Mouse (Mus musculus): ENCODE data around the gene Hexim1. TPM values are rescaled to one million over a fixed set of nuclear protein-coding genes. Genes with fewer than 3 reads are reported as not detected.

Gene Hexim1
- polyA plus RNA-seq, 3 experiments from 2014 or later: 3.0 to 3.7 (median 3.5) TPM

DNA sequence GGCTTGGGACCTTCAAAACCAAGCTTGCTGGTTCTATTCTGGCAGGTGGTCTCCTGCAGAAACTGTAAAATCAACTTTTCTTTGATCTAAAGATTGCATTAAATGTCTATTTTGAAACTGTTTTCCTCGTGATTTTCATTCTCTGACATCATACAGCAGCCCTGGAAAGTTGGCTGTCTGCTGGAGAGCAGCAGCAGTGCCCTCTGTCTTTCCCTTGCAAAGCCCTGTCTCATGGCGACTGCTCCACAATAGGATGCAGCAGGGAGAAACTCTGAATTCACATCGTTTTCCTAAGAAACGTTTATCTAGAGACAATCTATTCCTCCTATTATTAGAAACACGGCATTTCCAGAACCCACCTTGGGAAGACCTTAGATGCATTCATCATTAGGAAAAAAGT lies 3.6 kb downstream of the Hexim1 start:
- ATAC-seq: no peak

DNA sequence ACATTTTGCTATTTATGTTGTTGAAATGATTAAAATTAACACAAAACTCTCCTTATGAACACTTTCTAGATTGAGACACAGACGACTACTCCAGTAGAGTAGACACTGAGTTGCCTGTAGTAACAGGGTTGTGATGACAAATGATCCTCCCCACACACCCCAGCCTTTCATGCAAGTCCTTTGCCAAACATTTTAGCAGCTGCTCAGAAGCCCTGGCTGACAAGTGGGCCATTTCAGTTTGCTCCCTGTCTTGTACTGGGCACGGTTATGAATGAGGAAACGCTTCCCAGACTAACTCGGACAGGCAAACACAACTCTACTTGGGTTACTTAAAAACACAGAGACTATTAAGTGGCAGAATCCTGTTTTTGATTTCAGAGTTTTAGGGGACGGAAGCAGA lies 4.3 kb downstream of the Hexim1 start:
- ATAC-seq: no peak

DNA sequence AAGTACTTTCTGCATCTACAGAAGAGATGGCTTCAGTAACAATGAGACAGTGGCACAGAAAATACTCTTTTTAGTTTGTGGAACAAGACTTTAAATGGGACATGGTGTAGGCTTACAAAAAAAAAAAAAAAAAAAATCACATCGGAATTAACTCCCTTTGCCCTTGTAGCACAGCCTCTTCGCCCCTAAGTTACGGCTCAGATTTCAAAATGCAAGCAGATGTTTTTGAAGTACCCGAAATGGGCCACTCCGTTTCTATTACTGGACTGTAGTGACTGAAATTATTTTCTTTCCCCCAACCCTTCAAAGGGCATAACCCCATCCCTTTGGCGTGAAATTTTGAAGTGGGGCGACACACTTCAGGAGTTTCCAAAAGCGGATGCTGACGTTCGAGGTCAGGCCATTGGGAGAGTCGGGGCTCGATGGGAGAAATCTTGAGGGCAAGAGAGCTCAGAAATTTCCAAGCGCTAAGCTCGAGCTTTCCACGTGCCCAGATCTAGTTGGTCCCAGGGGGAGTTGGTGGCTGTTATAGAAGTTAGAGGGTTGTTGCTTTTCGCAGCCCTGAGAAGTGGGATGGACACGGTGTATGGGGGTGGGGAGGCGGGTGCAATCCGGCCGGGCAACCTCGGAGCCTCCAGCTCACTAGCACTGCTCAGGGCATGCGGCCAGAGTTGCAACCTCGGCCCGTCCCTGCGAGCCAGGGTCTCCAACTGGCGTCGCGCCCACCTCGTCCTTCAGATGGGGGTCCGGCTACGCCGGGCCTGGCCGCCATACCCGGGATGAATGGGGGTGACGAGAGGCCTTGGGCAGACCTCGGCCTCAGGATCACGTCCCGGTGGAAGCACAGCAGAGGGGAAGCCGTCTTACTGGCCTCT lies 15.9 kb downstream of the Hexim1 start, which contains the start of gene Hexim2:
Gene Hexim2 (plus strand): TSS at position 729 of the 875 bp plus-strand sequence.
- peak; percentile 2 for ATAC-seq

DNA sequence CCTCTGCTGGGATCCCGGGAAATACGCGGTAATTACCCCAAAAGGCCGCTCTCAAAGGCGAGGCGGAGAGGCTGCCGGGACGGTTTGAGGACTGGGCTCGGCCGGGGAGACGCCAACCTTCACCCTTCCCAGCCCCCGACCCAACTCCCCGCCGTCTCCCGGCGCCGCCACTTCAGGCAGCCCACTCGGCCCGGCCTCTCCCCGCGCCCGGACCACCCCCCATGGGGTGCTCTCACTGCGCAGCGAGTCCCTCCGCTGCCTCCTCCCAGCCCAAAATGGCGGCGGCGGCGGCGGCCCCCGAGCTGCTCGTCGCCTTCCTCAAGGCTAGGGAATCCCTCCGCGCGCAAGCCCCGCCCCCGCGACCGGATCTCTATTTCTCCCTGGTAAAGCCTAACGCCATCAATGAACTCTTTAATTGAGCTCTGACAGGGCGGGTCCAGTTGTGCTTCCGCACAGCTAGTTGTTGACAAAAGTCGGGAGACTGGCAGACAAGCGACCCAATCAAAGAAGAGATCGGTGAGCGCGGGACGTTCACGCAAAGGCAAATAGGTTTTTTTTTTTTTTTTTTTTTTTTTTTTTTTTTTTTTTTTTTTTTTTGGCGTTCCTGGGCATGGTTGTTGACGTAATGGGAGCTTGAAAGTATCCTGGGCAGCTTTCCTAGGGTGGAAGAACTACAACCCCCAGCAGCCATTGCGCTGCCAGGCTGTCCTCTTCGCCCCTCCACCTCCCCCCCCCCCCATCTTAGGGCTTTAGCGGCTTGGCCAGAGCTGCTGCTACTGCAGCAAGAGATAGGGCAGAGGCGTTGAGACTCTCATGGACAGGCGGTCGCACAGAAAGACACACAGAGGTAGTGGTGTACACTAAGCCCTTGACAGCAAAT lies 16.8 kb downstream of the Hexim1 start:
- peak; percentile 95 for ATAC-seq

DNA sequence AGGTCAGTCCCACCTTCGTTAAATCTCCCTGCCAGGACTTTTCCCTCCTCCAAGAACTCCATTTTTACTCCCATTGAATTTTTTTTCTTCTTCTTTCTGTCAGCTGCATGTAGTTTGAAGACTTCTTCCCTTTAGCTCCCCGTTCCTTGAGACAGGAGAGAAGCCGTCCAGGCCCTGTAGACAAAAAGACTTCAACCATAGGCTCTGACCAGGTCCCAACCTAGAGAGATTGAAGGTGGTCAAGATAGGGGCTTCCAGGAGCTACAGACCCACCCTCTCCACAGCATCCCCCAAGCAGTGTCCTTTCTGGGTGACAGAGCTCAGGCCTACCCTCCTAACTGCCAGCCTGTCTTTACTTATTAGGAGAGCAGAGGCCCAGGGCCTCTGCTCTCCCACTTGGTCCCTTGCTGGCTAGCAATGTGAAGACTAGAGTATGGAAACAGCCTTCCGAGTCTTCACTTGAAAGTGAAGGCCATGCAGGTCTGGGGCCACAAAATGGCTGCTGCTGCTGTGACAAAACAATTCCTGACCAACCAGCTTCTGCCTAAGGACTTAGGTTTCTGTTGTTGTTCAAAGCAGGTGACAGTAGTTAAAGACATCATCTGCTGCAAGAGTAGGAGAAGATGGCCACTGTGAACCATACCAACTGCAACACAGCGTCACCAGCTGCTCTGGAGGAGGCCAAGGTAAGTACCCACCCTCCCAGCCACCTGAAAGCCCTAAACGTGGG lies 17.6 kb downstream of the Hexim1 start:
- no peak for ATAC-seq

DNA sequence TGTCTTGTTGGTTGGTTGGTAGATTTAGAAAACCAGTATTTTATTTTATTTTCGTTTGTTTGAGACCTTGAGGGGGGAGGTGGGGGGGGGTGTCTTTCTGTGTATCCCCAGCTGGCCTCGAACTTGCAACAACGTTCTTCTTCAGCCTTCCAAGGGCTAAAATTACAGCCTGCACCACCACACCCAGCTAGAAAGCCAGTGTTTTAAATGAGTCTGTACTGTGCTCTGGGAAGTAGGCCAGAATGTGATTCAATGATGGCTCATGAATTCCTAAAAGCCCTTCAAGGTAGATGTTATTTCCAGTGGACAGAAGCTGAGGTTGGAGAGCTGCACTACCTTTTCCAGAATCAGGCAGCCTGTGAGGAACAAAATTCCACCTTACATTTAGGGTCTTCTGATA lies 18.2 kb downstream of the Hexim1 start:
- ATAC-seq: no peak

DNA sequence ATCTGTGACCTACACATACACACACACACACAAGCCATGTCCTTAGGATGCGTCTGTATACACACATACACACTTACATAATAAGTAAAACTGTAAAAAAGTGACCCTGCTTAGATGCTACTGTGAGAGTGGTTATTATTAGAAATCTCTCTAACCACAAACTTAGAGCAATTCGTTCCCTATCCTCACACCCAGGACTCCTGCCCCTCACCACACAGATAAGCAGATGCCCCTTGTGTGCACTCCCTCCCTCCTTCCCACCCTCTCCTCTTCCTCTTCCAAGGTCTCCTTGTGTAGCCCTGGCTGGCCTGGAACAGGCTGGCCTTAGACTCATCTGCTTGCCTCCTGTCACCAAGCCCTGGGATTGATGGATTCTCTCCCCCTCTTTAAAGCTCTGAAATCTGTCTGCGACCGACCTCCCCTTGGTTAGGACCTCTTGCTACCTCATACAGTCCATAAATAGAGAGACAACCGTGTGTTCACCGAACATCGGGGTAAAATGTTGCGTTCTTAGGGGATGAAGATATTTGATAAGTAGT lies 20.1 kb downstream of the Hexim1 start:
- no peak for ATAC-seq

DNA sequence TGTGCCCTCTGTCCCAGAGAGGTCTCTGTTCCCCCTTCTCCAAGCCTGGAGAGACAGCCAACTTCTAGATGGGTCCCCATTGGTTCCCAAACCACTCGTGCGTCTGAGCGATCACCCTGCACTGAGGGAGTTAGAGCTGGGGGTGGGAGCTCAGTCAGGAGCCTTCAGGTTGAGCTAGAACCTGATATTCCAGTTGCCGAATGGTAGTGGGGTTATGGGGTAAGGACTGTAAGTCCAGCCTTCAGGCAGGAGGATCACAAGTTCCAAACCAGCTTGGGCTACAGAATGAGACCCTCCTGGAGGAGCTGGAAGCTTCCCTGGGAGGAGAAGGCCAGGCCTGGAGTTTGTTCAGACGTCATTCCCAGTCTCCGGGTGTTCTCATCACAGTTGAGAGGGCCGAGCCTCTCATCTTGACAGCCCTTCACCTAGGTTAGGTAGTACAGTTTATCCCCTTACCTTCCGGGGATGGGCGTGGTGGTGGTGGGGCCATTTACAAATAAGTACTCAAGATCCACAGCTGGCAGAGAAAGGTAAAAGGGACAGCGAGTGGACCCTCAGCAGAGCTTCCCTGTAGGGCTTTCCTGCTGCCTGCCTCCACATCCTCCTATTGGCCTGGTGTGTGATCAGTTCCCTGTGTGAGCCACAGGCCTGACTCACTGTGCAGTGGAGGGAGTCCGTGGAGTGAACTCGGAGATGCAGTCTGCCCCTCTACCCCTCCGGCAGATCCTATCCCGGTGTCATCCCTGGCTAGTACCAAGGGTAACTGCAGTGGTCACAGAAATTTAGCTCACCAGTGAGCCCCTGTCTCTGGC lies 24.1 kb downstream of the Hexim1 start:
- no peak for ATAC-seq

DNA sequence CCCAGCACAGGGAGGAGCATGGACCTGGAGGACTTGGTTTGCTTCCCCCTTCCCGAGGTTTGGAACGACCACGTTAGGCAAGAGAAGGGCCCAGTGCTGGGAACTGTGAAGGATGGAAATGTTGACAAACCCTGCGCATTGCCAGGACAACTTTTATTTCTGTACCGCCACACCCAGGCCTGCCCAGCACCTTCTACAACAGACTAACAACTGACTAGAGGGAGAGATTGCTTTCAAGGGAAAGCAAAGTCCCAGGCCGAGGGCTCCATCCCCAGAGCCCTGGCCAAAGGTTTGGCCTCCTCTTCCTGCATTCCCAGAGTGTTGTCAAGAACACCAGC lies 24.7 kb downstream of the Hexim1 start:
- ATAC-seq: no peak

DNA sequence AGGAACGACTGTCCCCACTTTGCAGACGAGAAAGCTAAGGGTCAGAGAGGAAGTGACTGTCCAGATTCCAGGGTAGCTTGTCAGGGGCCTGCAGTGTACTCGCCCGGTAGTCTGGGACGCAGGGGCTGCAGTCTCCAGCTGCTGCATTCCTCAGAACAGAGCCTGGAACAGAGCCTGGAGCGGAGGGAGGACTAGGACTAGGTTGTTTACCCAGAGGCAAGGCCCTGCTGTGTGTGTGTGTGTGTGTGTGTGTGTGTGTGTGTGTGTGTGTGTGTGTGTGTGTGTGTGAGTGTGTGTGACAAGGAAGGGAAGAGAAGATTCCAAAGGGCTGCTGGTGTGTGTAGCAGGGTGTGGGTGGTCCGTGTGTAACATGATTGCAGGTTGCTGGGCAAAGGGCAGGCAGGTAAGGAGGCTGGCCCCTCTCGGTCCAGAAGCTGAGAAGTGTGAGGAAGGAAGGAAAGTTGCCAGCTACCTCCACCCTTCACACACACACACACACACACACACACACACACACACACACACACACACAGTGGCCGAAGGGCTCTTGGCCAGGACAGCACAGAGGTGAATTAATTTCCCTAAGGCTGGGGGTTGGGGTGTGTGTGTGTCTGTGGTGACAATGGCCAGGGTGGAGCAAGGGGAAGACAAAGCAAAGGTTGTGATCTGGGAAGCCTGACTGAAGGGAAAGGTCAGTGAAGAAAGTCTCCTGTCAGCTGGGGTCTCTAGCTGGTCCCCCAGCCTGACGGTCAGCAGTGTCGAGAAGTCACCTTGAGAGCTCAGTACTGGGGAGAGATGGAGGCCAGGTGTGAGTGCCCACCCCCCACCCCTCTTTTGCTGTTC lies 25.3 kb downstream of the Hexim1 start:
- ATAC-seq: no peak

DNA sequence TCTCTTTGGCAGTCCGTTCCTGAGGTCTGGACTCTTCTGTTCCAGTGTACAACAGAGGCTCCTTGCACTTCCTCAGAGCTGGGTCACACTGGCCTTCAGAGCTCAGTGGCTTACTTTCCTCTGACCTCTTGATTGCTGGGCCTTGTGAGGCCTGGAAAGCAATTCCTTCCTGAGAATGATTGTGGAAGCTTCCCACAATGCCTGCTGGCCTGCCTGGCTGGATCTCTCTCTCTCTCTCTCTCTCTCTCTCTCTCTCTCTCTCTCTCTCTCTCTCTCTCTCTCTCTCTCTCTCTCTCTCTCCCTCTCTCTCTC lies 25.9 kb downstream of the Hexim1 start:
- no peak for ATAC-seq

DNA sequence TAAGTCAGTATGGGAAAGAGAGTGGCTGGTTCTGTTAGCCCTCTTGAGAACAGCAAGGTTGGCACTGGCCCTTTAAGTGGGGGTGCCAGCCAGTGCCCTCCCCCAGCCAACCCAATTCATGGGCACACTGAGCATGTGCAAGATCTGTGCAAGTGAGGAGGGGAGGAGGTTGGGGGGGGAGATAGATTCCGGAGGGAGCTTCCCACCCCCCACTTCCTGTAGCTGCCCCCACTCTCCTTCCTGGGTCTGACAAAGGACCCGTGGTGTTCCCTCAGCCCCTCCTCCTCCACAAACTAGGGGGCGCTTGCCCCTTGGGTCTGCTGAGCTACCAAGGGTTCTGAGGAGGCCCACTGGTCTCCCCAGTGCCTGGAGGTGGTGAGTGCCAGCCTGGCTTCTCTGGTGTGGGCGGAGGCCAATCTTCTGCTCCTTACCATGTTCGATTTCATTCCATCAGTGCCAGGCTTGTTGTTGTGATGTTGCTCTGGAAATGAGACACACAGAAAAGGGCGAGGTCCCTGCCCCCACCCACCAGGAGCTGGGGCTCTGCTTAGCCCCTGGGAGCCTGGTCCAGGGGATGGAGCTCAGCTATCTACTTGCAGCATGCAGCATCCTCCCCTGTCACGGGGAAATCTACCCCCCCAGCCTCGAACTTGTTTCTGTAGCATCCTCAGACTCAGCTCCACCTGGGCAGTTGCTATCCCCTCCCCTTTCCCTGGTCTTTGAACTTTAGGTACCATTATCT lies 26.6 kb downstream of the Hexim1 start:
- peak; percentile 86 for ATAC-seq

DNA sequence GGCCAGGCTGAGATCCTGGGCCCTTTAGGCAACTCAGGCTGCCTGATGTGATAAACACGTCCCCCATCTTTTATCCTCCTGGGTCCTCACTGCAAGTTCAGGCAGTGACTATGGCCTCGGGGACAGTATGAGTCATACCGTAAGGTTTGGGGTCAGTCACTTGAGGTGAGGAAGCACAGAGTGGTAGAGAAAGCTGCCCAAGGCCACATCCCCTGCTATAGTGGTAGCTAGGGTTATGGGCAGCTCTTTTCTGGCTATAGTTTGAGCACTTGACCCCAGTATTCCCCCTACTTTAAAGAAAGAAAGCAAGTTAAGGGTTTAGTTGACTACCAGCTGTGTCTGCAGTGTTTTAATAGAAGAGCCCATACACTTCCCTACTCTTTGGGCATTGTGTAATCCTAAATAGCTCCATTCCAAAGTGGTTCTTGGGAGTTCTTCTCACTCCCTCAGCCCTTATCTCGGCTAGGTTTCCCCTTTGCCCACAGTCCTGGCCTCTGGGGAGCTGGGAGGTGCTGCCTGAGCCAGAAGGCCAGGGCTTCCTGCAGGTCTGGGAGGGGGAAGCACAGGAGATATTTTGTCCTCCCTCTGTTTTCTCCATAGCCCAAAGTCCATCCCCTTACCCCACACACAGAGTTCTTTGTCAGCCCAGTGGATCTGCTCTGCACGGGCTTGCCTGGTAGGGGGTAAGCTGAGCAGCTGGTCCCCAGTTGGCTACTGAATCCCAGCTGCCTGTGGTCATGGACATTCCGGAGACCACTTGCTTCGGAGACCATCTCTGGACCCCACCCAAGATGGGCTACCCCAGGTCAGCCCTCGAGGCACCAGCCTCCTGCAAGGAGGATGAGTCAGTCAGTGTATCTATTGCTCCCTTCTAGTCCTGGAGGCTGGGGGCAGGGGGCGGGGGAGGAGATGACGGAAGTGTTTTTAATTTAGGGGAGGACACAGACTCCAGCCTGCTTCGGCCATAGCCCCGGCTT lies 28.6 kb downstream of the Hexim1 start:
- no peak for ATAC-seq

DNA sequence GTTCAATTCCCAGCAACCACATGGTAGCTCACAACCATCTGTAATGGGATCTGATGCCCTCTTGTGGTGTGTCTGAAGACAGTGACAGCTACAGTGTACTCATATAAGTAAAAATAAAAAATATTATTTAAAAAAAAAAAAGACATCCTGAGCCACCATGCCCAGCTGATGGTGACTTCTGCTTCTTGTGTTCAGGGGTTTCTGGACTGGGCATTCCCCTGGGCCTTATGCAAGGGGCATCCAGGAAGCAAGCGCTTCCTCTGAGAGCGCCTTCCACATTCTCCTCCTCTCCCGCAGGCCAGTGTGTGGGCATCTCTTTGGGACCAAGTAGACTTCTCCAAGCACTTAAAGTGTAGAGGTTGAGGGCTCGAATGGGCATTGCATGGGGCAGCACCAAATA lies 30.4 kb downstream of the Hexim1 start:
- ATAC-seq: no peak

DNA sequence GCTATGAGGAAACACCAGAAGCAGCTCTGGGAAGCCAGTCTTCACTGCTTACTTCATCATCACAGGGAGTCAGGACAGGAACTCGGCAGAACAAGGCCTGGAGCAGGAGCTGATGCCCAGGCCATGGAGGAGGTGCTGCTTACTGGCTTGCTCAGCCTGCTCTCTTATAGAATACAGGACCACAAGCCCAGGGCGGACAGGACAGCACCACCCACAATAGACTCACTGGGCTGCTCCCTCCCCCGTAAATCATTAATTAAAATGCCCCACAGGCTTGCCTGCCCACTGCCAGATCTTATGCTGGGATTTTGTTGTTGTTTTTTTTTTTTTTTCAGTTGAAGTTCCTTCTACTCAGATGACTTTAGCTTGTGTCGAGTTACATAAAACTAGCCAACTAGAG lies 31.7 kb downstream of the Hexim1 start:
- no peak for ATAC-seq

DNA sequence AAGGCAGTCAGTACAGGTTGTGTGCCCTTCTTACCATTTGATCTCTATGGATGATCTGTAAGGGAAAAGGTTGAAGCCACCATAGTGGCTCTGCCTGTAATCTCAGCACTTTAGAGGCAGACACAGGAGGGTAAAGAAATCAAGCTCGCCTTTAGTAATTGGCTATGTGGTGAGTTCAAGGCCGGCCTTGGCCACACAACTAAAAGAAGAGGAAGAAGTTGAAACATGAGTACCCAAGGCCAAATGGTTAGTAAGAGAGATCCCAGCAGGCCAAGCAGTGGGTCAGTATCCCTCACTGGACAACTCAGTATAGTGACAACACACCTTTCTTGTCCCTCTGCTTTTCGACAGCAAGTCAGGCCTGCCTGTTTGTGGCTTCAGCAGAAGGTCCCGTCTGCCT lies 33.7 kb downstream of the Hexim1 start:
- no peak for ATAC-seq

DNA sequence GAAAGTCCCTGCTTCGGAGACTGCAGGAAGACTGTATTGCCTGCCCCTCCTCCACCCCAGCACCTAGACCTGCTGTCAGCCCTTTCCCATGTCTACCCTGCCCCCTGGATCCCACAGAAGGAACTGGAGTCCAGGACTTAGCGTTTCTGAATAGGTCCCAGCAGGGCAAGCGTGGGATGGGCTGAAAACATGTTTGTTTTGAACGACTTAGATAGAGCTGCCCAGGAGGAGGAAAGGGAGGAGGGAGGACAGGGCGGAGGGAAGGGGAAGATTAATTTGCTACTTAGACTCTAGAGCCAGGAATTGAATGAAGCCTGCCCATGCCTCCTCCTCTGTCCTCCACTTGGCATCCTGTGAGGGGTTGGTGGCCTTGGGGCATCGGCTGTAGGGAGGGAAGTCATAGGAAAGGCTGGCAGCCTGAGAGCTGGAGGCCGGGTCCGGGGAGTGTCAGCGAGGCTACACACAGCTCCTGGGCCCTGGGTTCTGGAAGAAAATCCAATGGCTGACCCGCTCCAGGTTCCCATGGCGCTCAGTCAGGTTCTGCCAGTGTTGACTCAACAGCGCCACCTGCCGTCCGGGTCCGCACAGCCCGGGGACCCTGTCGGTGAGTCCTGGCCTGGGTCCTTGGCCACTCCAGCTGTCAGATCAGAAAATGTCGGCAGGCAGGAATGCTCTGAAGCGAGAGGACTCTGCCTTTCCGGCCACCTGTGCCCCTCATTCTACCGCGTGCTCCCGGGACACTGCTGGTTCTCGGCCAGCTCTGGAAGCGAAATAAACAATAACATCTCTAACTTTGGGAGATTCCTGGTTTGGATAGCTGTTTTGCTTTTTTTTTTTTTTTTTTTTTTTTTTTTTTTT lies 42.8 kb downstream of the Hexim1 start:
- ATAC-seq: peak; percentile 95

DNA sequence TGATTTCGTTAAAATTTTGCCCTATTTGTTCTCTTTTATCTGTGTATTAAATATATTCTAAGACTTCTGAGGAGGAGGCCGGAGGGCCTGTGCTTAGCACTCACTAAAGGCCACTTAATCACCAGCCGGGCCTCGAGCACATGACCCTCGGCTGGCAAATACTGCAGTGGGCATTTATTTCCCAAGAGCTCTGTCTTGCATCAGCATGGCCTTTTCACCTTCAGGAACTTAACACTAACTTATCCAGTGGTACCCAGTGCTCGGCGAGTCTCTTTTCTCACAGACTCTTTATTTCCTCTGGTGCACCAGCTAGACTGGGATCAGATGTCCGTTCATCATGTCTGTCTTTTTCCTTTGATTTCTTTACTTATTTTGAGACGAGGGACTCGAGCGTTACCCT lies 44.7 kb downstream of the Hexim1 start:
- no peak for ATAC-seq
